Mouse (Mus musculus) monocyte, adult 59 days (primary cell): ENCODE results near the gene Exph5. TPM values are rescaled to one million over a fixed set of nuclear protein-coding genes. Genes with fewer than 3 reads are reported as not detected.

ENCODE experiments used
- total RNA-seq, 2 experiments: library from RNA; stranded (reverse); gene quantifications; one replicate each; pipeline ENCODE4 v1.2.4; 2023

Gene Exph5
- total RNA-seq, result not detected

DNA sequence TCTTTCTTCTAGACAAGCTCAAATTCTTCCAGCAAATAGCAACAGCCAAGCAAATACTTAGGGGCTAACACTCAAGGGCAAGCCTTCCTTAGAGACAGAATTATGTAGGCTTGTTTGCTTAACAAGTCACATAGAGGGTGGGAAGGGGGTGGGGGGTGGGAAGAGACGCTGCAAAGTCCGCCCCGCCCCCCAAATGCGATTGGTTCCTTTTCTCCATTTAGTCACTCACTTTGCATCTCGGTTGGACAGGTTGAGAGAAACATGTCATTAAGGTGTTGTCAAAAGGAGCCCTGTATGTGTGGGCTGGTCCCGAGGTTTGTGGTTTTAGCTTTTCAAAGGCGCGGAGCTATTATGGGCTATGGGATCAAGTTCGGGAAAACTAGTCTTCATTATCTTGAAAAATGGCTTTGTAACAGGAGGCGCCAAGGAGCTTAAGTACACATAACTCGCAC is at the start of gene Exph5:
Exph5 (plus strand) TSS at position 402 of the 452 bp plus-strand sequence.

DNA sequence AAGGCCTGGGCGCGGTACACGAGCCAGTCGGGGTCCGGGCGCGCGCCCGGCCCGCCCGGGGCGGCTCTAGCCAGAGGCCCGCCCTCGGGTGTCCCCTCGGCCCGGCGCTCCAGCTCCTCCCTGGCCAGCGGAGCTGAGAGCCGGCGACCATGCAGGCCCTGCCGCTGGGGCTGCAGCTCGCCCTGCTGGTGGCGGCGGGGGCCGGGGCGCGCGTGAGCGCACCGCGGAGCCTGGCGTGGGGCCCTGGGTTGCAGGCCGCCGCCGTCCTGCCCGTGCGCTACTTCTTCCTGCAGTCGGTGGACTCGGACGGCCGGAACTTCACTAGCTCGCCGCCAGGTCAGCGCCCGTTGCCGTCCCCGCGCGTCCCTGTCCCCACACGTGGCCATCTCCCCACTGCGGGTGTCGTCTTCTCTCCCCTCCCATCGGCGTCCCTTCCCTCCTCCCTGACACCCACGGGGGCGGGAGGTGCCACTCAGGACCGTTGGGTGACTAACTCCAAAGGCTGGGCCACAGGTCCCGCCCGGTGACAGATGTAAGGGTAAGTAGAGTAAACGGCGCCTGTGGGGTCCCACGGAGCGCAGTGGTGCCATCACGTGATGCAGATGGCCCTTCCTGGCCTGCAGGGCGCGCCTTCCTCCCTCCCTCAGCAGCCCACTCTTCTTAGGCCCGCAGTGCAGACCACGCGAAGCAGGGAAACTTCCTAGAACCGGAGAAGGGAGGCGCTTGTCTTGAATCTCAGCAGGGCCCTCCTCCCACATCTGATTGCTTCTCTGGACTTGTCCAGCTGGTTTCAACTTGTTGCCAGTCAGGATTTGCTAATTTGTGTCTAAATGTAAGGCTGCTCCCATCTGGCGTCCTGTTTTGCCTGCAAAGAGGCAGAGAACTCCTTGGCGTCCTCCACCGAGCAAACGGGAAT is 82.7 kb downstream of the Exph5 start, which contains the start of gene Kdelc2:
Kdelc2 (plus strand) TSS at position 75 of the 916 bp plus-strand sequence.

DNA sequence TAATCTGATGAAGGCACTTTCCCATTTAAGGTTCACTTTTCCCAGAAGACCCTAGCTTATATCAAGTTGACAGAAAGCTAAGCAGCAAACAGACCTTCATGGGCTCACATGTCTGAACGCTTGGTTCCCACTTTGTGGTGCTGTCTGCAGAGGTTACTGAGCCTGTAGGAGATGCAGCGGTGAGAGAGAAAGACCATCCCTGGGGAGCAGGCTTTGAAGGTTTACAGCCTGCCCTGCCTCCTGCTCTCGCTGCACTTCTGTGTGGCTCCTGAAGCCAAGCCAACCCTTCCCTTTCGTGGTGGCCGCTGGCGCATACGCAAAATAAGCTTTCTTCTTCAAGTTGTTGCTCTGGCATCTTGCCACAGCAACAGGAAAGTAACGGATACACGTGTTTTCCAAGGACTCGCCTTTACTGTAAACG is 100.8 kb downstream of the Exph5 start, which contains the start of gene 4930550C14Rik:
4930550C14Rik (plus strand) TSS at position 35 of the 421 bp plus-strand sequence.

Other genes starting within 250 kb of the Exph5 start
- gene Ddx10, start 53.6 kb upstream of the Exph5 start, total RNA-seq, result 10 to 100 TPM; 21.5 to 23.9 TPM
- 1 to 10 TPM; 6.8 to 7.5 TPM for gene Kdelc2, start 82.4 kb downstream of the Exph5 start, total RNA-seq
- gene 4930550C14Rik, start 100.7 kb downstream of the Exph5 start, total RNA-seq, result not detected
- 10 to 100 TPM; 12.4 to 17.6 TPM for gene Atm, start 235.1 kb downstream of the Exph5 start, total RNA-seq
- gene Npat, start 235.4 kb downstream of the Exph5 start, total RNA-seq, result 10 to 100 TPM; 10.8 to 13.5 TPM